Mouse (Mus musculus): ENCODE results near the gene Hnf4a. TPM values are rescaled to one million over a fixed set of nuclear protein-coding genes. Genes with fewer than 3 reads are reported as not detected.

Gene Hnf4a
- polyA plus RNA-seq, 1 experiment from 2014 or later = 4.4 TPM

DNA sequence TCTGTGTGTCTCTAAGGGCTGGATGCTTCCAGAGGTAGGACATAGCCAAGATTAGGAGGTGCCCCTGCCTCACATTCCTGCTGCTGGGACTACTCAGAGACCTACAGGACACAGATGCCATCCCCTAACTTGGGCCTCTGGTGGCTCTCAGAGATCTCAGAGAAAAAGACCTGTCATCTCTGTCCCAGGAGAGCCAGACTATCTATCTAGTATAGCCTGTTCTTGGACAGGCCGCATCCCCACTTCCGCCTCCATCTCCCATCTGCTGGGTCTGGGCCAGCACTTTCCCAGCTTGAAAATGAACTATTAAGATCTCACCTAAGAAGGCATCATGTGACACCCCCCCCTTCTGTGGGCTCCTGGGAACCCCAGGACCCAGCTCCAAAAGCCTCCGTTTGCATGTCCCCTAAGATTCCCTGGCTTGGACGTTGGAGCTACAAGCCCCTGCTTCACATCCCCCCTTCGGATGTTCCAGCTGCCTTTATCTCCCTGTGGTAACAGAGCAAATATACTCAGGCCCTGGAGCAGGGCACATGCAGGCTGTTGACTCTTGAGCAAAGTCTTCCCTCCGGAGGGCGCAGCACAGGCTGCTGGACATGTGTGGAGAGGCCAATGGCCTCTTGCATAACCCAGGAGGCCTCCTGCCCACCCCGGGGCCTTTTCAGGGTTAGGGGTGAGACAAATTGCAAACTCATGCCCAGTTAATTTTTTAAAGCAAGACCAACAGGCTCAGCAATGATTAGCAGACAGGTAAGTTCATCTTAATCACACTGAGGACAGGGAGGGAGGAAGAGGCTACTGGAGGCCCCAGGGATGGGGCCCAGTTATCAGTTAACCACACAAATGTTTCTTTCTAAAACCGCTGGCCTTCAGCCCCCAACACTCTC lies 33.9 kb downstream of the Hnf4a start:
- H3K9me3 ChIP-seq = no peaks in the 10 kb centered on the region
- peaks cover 59% of the 10 kb centered on the region for H3K27me3 ChIP-seq (ENCODE audit: insufficient read depth, poor library complexity, severe bottlenecking)
- DNase-seq (ENCODE audit: low spot score) = no peak
- no peaks in the 10 kb centered on the region for H3K36me3 ChIP-seq
- H3K27ac ChIP-seq = no peak overlapping the region
- H3K4me3 ChIP-seq = no peak overlapping the region
- peaks cover 10% of the 10 kb centered on the region for H3K4me1 ChIP-seq
- 73% methylated on average over 9 of the region's 9 CpGs for WGBS

GRCm38 (mm10) chr2:163541568-163542182 lies 35.1 kb downstream of the Hnf4a start:
- Histone ChIP-seq H3K27ac (no peak overlapping the region), H3K36me3 (no peaks in the 10 kb centered on the region), H3K9me3 (no peaks in the 10 kb centered on the region), H3K4me1 (peaks cover 10% of the 10 kb centered on the region), H3K27me3 (ENCODE audit: insufficient read depth, poor library complexity, severe bottlenecking) (peaks cover 55% of the 10 kb centered on the region), H3K4me3 (no peak overlapping the region)
- no peak for DNase-seq (ENCODE audit: low spot score)
- WGBS = 59% methylated on average over 10 of the region's 10 CpGs

GRCm38 (mm10) chr2:163542674-163543073 lies 36.1 kb downstream of the Hnf4a start:
- Histone ChIP-seq H3K4me3 (no peak overlapping the region), H3K27ac (no peak overlapping the region), H3K4me1 (peaks cover 10% of the 10 kb centered on the region), H3K27me3 (ENCODE audit: insufficient read depth, poor library complexity, severe bottlenecking) (peaks cover 57% of the 10 kb centered on the region), H3K9me3 (no peaks in the 10 kb centered on the region), H3K36me3 (no peaks in the 10 kb centered on the region)
- DNase-seq (ENCODE audit: low spot score) = no peak
- WGBS = 88% methylated on average over 10 of the region's 10 CpGs

DNA sequence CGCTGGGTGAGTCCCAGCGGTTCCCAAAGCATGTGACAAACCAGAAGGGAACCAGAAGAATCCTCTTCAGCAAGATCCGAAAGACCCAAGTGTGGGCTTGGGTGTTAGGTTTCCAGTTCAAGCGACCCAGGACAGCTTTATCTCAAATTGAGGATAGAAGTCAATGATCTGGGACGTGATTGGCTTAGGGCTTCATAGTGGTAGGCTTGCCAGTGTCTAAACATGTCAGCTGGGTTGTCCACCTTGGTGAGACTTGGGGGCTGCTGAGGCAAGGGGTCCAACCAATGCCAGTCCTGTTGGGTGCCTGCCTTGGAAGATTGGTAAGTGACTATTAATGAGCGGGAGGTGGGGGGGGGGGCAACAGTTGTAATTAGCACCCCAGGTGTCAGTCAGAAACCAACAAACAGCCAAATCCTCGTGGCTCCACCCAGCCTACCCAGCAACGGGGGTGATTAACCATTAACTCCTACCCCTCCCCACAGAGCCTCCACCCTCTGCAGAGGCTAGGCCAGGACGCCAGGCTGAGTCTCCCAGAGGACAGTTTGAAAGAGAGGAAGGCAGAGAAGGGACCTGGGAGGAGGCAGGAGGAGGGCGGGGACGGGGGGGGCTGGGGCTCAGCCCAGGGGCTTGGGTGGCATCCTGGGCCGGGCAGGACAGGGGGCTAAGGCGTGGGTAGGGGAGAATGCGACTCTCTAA lies 40.2 kb downstream of the Hnf4a start:
- H3K27me3 ChIP-seq (ENCODE audit: insufficient read depth, poor library complexity, severe bottlenecking) = peaks cover 70% of the 10 kb centered on the region
- H3K36me3 ChIP-seq = no peaks in the 10 kb centered on the region
- DNase-seq (ENCODE audit: low spot score) = no peak
- H3K4me1 ChIP-seq = no peaks in the 10 kb centered on the region
- WGBS = 64% methylated on average over 14 of the region's 14 CpGs
- no peaks in the 10 kb centered on the region for H3K9me3 ChIP-seq
- no peak overlapping the region for H3K4me3 ChIP-seq
- no peak overlapping the region for H3K27ac ChIP-seq

GRCm38 (mm10) chr2:163548822-163549221 lies 42.2 kb downstream of the Hnf4a start:
- H3K27me3 ChIP-seq (ENCODE audit: insufficient read depth, poor library complexity, severe bottlenecking) = peaks cover 75% of the 10 kb centered on the region
- H3K4me3 ChIP-seq = no peak overlapping the region
- 59% methylated on average over 6 of the region's 6 CpGs for WGBS
- DNase-seq (ENCODE audit: low spot score) = no peak
- no peaks in the 10 kb centered on the region for H3K36me3 ChIP-seq
- no peaks in the 10 kb centered on the region for H3K4me1 ChIP-seq
- no peaks in the 10 kb centered on the region for H3K9me3 ChIP-seq
- H3K27ac ChIP-seq = no peak overlapping the region

DNA sequence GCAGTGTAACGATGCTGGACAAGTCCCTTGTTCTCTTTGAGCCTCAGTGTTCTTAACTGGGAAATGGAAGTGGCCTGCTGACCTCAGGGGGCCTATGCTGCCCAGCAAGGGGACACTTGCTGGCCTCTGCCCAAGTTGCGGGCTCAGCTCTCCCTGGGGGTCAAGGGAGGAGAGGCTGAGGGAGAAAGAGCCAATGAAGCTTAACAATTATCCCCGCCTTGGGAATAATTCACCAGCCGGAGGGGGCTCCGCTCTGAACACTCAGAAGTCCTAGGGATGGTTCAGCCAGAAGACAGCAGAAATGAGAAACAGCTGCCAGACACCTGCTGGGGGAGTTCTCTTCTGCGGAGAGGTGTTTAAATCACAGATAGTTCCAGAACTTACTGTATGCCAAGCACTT lies 43.2 kb downstream of the Hnf4a start:
- no peaks in the 10 kb centered on the region for H3K9me3 ChIP-seq
- no peaks in the 10 kb centered on the region for H3K36me3 ChIP-seq
- DNase-seq (ENCODE audit: low spot score) = no peak
- H3K27me3 ChIP-seq (ENCODE audit: insufficient read depth, poor library complexity, severe bottlenecking) = peaks cover 85% of the 10 kb centered on the region
- H3K4me1 ChIP-seq = no peaks in the 10 kb centered on the region
- no peak overlapping the region for H3K4me3 ChIP-seq
- H3K27ac ChIP-seq = no peak overlapping the region
- WGBS = 69% methylated on average over 6 of the region's 6 CpGs

GRCm38 (mm10) chr2:163552518-163552929 lies 45.9 kb downstream of the Hnf4a start:
- Histone ChIP-seq H3K9me3 (no peaks in the 10 kb centered on the region), H3K4me1 (peaks cover 20% of the 10 kb centered on the region), H3K27ac (no peak overlapping the region), H3K36me3 (no peaks in the 10 kb centered on the region), H3K27me3 (ENCODE audit: insufficient read depth, poor library complexity, severe bottlenecking) (peaks cover 79% of the 10 kb centered on the region), H3K4me3 (no peak overlapping the region)
- DNase-seq (ENCODE audit: low spot score) = no peak
- WGBS = 63% methylated on average over 8 of the region's 8 CpGs

- no peak overlapping the region for H3K27ac ChIP-seq
- no peaks in the 10 kb centered on the region for H3K9me3 ChIP-seq
- peaks cover 23% of the 10 kb centered on the region for H3K4me1 ChIP-seq
- no peak overlapping the region for H3K4me3 ChIP-seq
- H3K36me3 ChIP-seq = no peaks in the 10 kb centered on the region
- WGBS = 75% methylated on average over 4 of the region's 4 CpGs
- DNase-seq (ENCODE audit: low spot score) = no peak
- H3K27me3 ChIP-seq (ENCODE audit: insufficient read depth, poor library complexity, severe bottlenecking) = peaks cover 73% of the 10 kb centered on the region
Measured at GRCm38 (mm10) chr2:163554425-163554982, 47.9 kb downstream of the Hnf4a start.

GRCm38 (mm10) chr2:163554996-163555395 lies 48.4 kb downstream of the Hnf4a start:
- Histone ChIP-seq H3K36me3 (no peaks in the 10 kb centered on the region), H3K27me3 (ENCODE audit: insufficient read depth, poor library complexity, severe bottlenecking) (peaks cover 69% of the 10 kb centered on the region), H3K4me1 (peaks cover 23% of the 10 kb centered on the region), H3K4me3 (no peak overlapping the region), H3K27ac (no peak overlapping the region), H3K9me3 (no peaks in the 10 kb centered on the region)
- 67% methylated on average over 6 of the region's 6 CpGs for WGBS
- DNase-seq (ENCODE audit: low spot score) = no peak

DNA sequence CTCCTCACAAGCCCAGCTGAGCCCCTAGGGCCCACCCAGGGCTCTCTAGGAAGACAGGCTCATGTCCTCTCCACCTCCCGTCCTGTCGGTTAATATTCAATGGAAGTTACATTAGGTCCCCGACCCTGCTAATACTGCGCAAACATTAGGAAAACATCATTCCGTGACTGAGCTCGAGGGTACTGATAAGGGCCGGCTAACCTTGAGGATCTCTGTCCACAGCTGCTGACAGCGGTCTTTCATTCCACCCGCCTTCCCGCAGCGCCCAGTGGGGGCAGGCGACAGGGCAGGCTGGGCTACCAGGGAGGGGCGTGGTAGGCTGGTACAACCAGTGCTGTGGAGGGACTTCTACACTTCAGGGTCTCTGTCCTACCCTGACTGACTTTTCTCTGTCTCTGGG lies 48.8 kb downstream of the Hnf4a start:
- DNase-seq (ENCODE audit: low spot score) = no peak
- H3K27ac ChIP-seq = no peak overlapping the region
- 24% methylated on average over 13 of the region's 13 CpGs for WGBS
- H3K36me3 ChIP-seq = no peaks in the 10 kb centered on the region
- H3K4me3 ChIP-seq = no peak overlapping the region
- peaks cover 23% of the 10 kb centered on the region for H3K4me1 ChIP-seq
- peaks cover 70% of the 10 kb centered on the region for H3K27me3 ChIP-seq (ENCODE audit: insufficient read depth, poor library complexity, severe bottlenecking)
- no peaks in the 10 kb centered on the region for H3K9me3 ChIP-seq

DNA sequence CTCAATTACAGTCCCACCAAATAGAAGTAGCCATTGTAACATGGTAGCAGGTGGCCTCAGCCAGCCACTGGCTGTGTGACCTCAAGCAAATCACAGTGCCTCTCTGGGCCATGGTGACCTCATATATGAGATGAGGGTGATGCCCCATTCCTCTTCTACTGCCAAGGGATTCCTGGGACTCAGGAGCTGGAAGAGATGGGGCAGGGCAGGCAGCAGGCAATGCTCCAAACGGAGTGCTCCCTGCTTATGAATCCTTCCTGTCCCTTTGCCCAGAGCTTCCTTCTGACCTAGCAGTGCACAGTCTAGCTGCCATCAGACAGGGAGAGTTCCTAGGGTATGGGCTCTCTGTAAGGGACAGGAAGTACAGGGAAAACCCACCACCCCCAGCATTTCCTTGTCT lies 51.9 kb downstream of the Hnf4a start:
- no peak for DNase-seq (ENCODE audit: low spot score)
- Histone ChIP-seq H3K4me3 (no peak overlapping the region), H3K36me3 (no peaks in the 10 kb centered on the region), H3K27me3 (ENCODE audit: insufficient read depth, poor library complexity, severe bottlenecking) (peaks cover 73% of the 10 kb centered on the region), H3K27ac (no peak overlapping the region), H3K9me3 (no peaks in the 10 kb centered on the region), H3K4me1 (peaks cover 23% of the 10 kb centered on the region)
- 91% methylated on average over 1 of the region's 1 CpGs for WGBS

GRCm38 (mm10) chr2:163559236-163559635 lies 52.6 kb downstream of the Hnf4a start:
- Histone ChIP-seq H3K27ac (no peak overlapping the region), H3K4me3 (no peak overlapping the region), H3K4me1 (peaks cover 23% of the 10 kb centered on the region), H3K9me3 (no peaks in the 10 kb centered on the region), H3K36me3 (no peaks in the 10 kb centered on the region), H3K27me3 (ENCODE audit: insufficient read depth, poor library complexity, severe bottlenecking) (peaks cover 73% of the 10 kb centered on the region)
- WGBS = 21% methylated on average over 5 of the region's 5 CpGs
- DNase-seq (ENCODE audit: low spot score) = no peak

- no peak overlapping the region for H3K27ac ChIP-seq
- no peak for DNase-seq (ENCODE audit: low spot score)
- H3K4me1 ChIP-seq = peaks cover 19% of the 10 kb centered on the region
- 83% methylated on average over 3 of the region's 3 CpGs for WGBS
- no peaks in the 10 kb centered on the region for H3K36me3 ChIP-seq
- H3K4me3 ChIP-seq = no peak overlapping the region
- peaks cover 71% of the 10 kb centered on the region for H3K27me3 ChIP-seq (ENCODE audit: insufficient read depth, poor library complexity, severe bottlenecking)
- H3K9me3 ChIP-seq = no peaks in the 10 kb centered on the region
Measured at GRCm38 (mm10) chr2:163560247-163560646, 53.6 kb downstream of the Hnf4a start.
